Mouse (Mus musculus): ENCODE measurements around the gene Syt9.

DNA sequence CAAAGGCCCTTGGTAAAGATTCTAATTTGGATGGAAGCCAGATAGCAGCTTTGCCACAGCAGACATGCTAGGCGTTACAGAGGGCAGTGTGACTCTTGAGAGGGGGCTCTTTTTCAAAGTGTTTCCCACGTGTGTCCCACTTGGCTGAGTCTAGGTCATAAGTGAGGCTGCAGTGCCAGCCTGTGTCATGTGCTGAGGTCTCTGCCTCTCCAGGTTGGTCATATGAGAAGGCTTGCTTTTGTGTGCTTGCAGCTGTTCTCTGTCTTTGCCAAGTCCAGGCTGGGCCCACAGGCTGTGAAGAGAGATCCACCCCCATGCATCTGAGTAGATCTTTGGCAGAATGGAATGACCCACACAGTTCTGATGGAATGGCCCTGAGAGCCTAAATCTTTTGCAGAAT is 222.1 kb downstream of the Syt9 start:
- no peak for TF ChIP-seq TCF12 (IDR thresholded peaks at IDR 0.05; ENCODE audit: insufficient read depth, poor library complexity, severe bottlenecking)
- no peak for TF ChIP-seq MAX (IDR thresholded peaks at IDR 0.05; ENCODE audit: low read depth)

Measured in myocyte (in vitro differentiated cells).